In the genomic region with DNA sequence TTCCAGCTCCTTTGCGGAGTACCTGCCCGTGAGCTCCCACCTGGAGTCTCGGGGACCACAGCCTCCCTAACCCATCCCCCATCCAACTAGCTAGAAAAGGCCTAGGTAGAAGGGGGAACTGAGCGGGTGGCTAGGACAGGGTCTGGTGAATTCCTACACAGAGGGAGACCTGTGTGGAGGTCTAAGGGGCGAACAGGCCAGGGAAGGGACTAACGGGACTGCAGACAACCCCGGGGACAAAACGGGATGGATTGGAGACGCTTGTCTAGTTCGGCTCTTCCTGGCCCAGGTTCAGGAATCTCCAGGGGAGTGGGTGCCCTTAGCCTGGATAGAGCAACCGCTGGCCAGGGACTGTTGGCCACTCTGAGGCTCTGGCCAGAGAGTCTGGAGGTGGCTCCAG, we compare ENCODE assay signal across 10 mouse cellular contexts. TPM values are rescaled to one million over a fixed set of nuclear protein-coding genes. Genes with fewer than 3 reads are reported as not detected.
DNase-seq lines count a peak whose midpoint lies in the region; ATAC-seq and TF ChIP-seq lines count a peak whose summit lies in the region.
"Had no signal": no experiment of that assay in that cellular context is flagged by ENCODE, and none has a peak within 500 bp of the region (broad histone marks: within the 10 kb centered on the region; RNA-seq: fewer than 3 reads in every experiment).

No protein-coding gene starts in this region.

- no peak for TF ChIP-seq EP300 in lung, postnatal 0 days (IDR thresholded peaks at IDR 0.05)

- H3K4me1 ChIP-seq in lung, embryonic 15.5 days, result peaks cover 49% of the 10 kb centered on the region
- H3K4me1 ChIP-seq in lung, postnatal 0 days (ENCODE audit: insufficient read depth, low read depth, low read length), result peaks cover 24% of the 10 kb centered on the region; the same call in 1 of the 2 replicates
- H3K4me1 ChIP-seq in forebrain, embryonic 11.5 days (replicated peaks; ENCODE audit: control insufficient read depth, insufficient read depth, low read length), result peaks cover 22% of the 10 kb centered on the region
- peaks cover 43% of the 10 kb centered on the region for H3K4me1 ChIP-seq in intestine, embryonic 15.5 days (replicated peaks)
- peaks cover 52% of the 10 kb centered on the region for H3K4me1 ChIP-seq in neural tube, embryonic 13.5 days (replicated peaks)
- H3K4me1 ChIP-seq in lung, adult 2 months (ENCODE audit: control insufficient read depth, insufficient read depth, low read length), result peaks cover 6% of the 10 kb centered on the region

- peak overlapping the region; percentile 86 for H3K4me2 ChIP-seq in lung, embryonic 15.5 days
- H3K4me2 ChIP-seq in lung, postnatal 0 days (replicated peaks; ENCODE audit: low read depth, low read length), result no peak overlapping the region
- peak overlapping the region; percentile 89 for H3K4me2 ChIP-seq in forebrain, embryonic 11.5 days (ENCODE audit: low read depth, low read length, severe bottlenecking)
- H3K4me2 ChIP-seq in intestine, embryonic 15.5 days (replicated peaks), result peak overlapping the region; percentile 67; the same call in 1 of the 2 replicates
- peak overlapping the region; percentile 84 for H3K4me2 ChIP-seq in neural tube, embryonic 13.5 days

- no peak for TF ChIP-seq POLR2A in lung, adult 2 months (IDR thresholded peaks at IDR 0.05; ENCODE audit: borderline replicate concordance, extremely low read depth, low read depth, low read length)

- TF ChIP-seq CTCF in lung, postnatal 0 days (IDR thresholded peaks at IDR 0.05), result no peak
- TF ChIP-seq CTCF in lung, adult 2 months (IDR thresholded peaks at IDR 0.05; ENCODE audit: insufficient read depth, low read length), result no peak

- 8% methylated on average over 11 of the region's 11 CpGs for WGBS in lung, embryonic 15.5 days
- 8% methylated on average over 11 of the region's 11 CpGs for WGBS in lung, postnatal 0 days
- WGBS in forebrain, embryonic 11.5 days, result 5% methylated on average over 11 of the region's 11 CpGs
- WGBS in intestine, embryonic 15.5 days, result 12% methylated on average over 11 of the region's 11 CpGs
- WGBS in neural tube, embryonic 13.5 days, result 13% methylated on average over 11 of the region's 11 CpGs
- WGBS in lung, adult 2 months, result 13% methylated on average over 11 of the region's 11 CpGs

- intact Hi-C loops in gastrocnemius, postnatal 14 days (cut with DNase I; ENCODE audit: low total_unique reads), result no loop called here

- no peak overlapping the region for H3K27ac ChIP-seq in lung, embryonic 15.5 days
- H3K27ac ChIP-seq in lung, postnatal 0 days (ENCODE audit: low read length), result no peak overlapping the region
- no peak overlapping the region for H3K27ac ChIP-seq in forebrain, embryonic 11.5 days (ENCODE audit: low read depth, low read length)
- H3K27ac ChIP-seq in intestine, embryonic 15.5 days, result no peak overlapping the region
- H3K27ac ChIP-seq in neural tube, embryonic 13.5 days (replicated peaks), result no peak overlapping the region
- H3K27ac ChIP-seq: layer of hippocampus, adult 2 months had no signal

- no peaks in the 10 kb centered on the region for H3K9me3 ChIP-seq in lung, embryonic 15.5 days
- H3K9me3 ChIP-seq in lung, postnatal 0 days (ENCODE audit: low read length), result no peaks in the 10 kb centered on the region
- no peaks in the 10 kb centered on the region for H3K9me3 ChIP-seq in forebrain, embryonic 11.5 days (ENCODE audit: control insufficient read depth, low read length)
- H3K9me3 ChIP-seq in intestine, embryonic 15.5 days, result no peaks in the 10 kb centered on the region
- no peaks in the 10 kb centered on the region for H3K9me3 ChIP-seq in neural tube, embryonic 13.5 days

- H3K27me3 ChIP-seq in lung, embryonic 15.5 days, result peaks cover 98% of the 10 kb centered on the region
- H3K27me3 ChIP-seq in lung, postnatal 0 days (replicated peaks; ENCODE audit: insufficient read depth, low read length), result peaks cover 58% of the 10 kb centered on the region
- peaks cover 2% of the 10 kb centered on the region; the same call in 1 of the 2 replicates for H3K27me3 ChIP-seq in forebrain, embryonic 11.5 days (ENCODE audit: control insufficient read depth, insufficient read depth, low read length)
- peaks cover 61% of the 10 kb centered on the region for H3K27me3 ChIP-seq in intestine, embryonic 15.5 days (replicated peaks)
- peaks cover 55% of the 10 kb centered on the region for H3K27me3 ChIP-seq in neural tube, embryonic 13.5 days

- 0 out of 2 replicates have a peak overlapping the region, but pooled peaks have one; percentile 10 for H3K9ac ChIP-seq in lung, embryonic 15.5 days
- H3K9ac ChIP-seq in lung, postnatal 0 days (replicated peaks; ENCODE audit: low read depth), result no peak overlapping the region
- H3K9ac ChIP-seq in forebrain, embryonic 11.5 days (ENCODE audit: low read length), result peak overlapping the region; percentile 82
- H3K9ac ChIP-seq in intestine, embryonic 15.5 days, result no peak overlapping the region
- H3K9ac ChIP-seq in neural tube, embryonic 13.5 days, result peak overlapping the region; percentile 68; the same call in 1 of the 2 replicates

- DNase-seq in lung, postnatal 0 days (ENCODE audit: low spot score), result no peak
- DNase-seq in forebrain, embryonic 11.5 days (ENCODE audit: low spot score), result no peak
- DNase-seq in gastrocnemius, postnatal 14 days, result no peak
- DNase-seq in lung, adult 2 months, result no peak
- DNase-seq: gastrocnemius, postnatal 36 days had no signal

- H3K4me3 ChIP-seq in lung, embryonic 15.5 days, result peak overlapping the region; percentile 38
- no peak overlapping the region for H3K4me3 ChIP-seq in lung, postnatal 0 days (ENCODE audit: low read depth, low read length)
- peak overlapping the region; percentile 61 for H3K4me3 ChIP-seq in forebrain, embryonic 11.5 days (ENCODE audit: low read depth, low read length)
- H3K4me3 ChIP-seq in intestine, embryonic 15.5 days (replicated peaks), result peak overlapping the region; percentile 30; the same call in 1 of the 2 replicates
- peak overlapping the region; percentile 43 for H3K4me3 ChIP-seq in neural tube, embryonic 13.5 days
- H3K4me3 ChIP-seq in lung, adult 2 months (replicated peaks; ENCODE audit: extremely low read depth, low read depth, low read length), result no peak overlapping the region

- ATAC-seq in lung, embryonic 15.5 days (ENCODE audit: borderline replicate concordance, extremely low read depth, low FRiP score, low TSS enrichment), result no peak
- ATAC-seq in lung, postnatal 0 days, result no peak
- ATAC-seq in forebrain, embryonic 11.5 days (replicated peaks; ENCODE audit: low FRiP score), result no peak
- no peak for ATAC-seq in intestine, embryonic 15.5 days
- no peak for ATAC-seq in neural tube, embryonic 13.5 days (ENCODE audit: low read depth)
- no peak for ATAC-seq in inflammation-experienced regulatory T-cells, adult 6 months

- no peaks in the 10 kb centered on the region for H3K36me3 ChIP-seq in lung, embryonic 15.5 days
- no peaks in the 10 kb centered on the region for H3K36me3 ChIP-seq in lung, postnatal 0 days (ENCODE audit: insufficient read depth, low read length)
- no peaks in the 10 kb centered on the region for H3K36me3 ChIP-seq in forebrain, embryonic 11.5 days (ENCODE audit: control insufficient read depth, insufficient read depth, low read length)
- H3K36me3 ChIP-seq in intestine, embryonic 15.5 days, result no peaks in the 10 kb centered on the region
- H3K36me3 ChIP-seq in neural tube, embryonic 13.5 days, result no peaks in the 10 kb centered on the region

RNA-seq across cellular contexts. Expression of a gene that starts 0.7 kb away (rescaled TPM):
- 19.1 and 20.1 TPM in 2 replicates for polyA plus RNA-seq in lung, embryonic 15.5 days (2015; fragmentation: Nextera tagmentation; extraction: Ambion mirVana)
- 0.18 TPM in 1 of 2 replicates, not detected in the other for polyA plus RNA-seq in lung, postnatal 0 days (2015; fragmentation: Nextera tagmentation; extraction: Ambion mirVana)
- 128 and 143 TPM in 2 replicates for polyA plus RNA-seq in forebrain, embryonic 11.5 days (2014; fragmentation: Nextera tagmentation; extraction: Ambion mirVana)
- polyA plus RNA-seq in intestine, embryonic 15.5 days (2015; fragmentation: Nextera tagmentation; extraction: Ambion mirVana), result 2.0 and 2.7 TPM in 2 replicates
- polyA plus RNA-seq in neural tube, embryonic 13.5 days (2015; fragmentation: Nextera tagmentation; extraction: Ambion mirVana), result 67.1 and 89.2 TPM in 2 replicates
- not detected for polyA plus RNA-seq in inflammation-experienced regulatory T-cells, adult 6 months (2017; shearing (Covaris generic))
- 10 to 100 TPM; 21.8 to 23.5 TPM for total RNA-seq in gastrocnemius, postnatal 14 days (2021)
- polyA plus RNA-seq in lung, adult 2 months (2012; rRNA removed), result 0.14 and 0.51 TPM in 2 replicates

RNA-seq across cellular contexts. Expression of a gene that starts 41.2 kb away (rescaled TPM):
- polyA plus RNA-seq in lung, embryonic 15.5 days (2015; fragmentation: Nextera tagmentation; extraction: Ambion mirVana), result 41.4 and 45.7 TPM in 2 replicates
- 30.3 and 36.7 TPM in 2 replicates for polyA plus RNA-seq in lung, postnatal 0 days (2015; fragmentation: Nextera tagmentation; extraction: Ambion mirVana)
- 44.5 and 47.8 TPM in 2 replicates for polyA plus RNA-seq in forebrain, embryonic 11.5 days (2014; fragmentation: Nextera tagmentation; extraction: Ambion mirVana)
- 39.3 and 44.4 TPM in 2 replicates for polyA plus RNA-seq in intestine, embryonic 15.5 days (2015; fragmentation: Nextera tagmentation; extraction: Ambion mirVana)
- polyA plus RNA-seq in neural tube, embryonic 13.5 days (2015; fragmentation: Nextera tagmentation; extraction: Ambion mirVana), result 45.0 and 49.3 TPM in 2 replicates
- polyA plus RNA-seq in inflammation-experienced regulatory T-cells, adult 6 months (2017; shearing (Covaris generic)), result 10 to 100 TPM; 18.8 to 32.3 (median 28.5) TPM
- 1 to 10 TPM; 8.0 to 8.7 TPM for total RNA-seq in gastrocnemius, postnatal 14 days (2021)
- 25.8 and 34.2 TPM in 2 replicates for polyA plus RNA-seq in lung, adult 2 months (2012; rRNA removed)

Comparison
In these comparisons a context has a peak if more than half of its experiments do, and no peak if none do; other contexts are left out.
1. H3K4me3 ChIP-seq: peak in lung, embryonic 15.5 days (single experiment), forebrain, embryonic 11.5 days (single experiment), intestine, embryonic 15.5 days (single experiment) and neural tube, embryonic 13.5 days (single experiment); none in lung, postnatal 0 days (single experiment) and lung, adult 2 months (single experiment).
2. H3K9ac ChIP-seq: peak in lung, embryonic 15.5 days (single experiment), forebrain, embryonic 11.5 days (single experiment) and neural tube, embryonic 13.5 days (single experiment); none in lung, postnatal 0 days (single experiment) and intestine, embryonic 15.5 days (single experiment).